Mouse (Mus musculus) activated CD4-positive, CD25-positive, alpha-beta regulatory T cell (primary cell): ENCODE data around the gene Ttpal. TPM values are rescaled to one million over a fixed set of nuclear protein-coding genes. Genes with fewer than 3 reads are reported as not detected.

Source experiments
- polyA plus RNA-seq, 2 experiments: library from polyadenylated mRNA; unstranded; fragments of 100-300 nt; shearing (Covaris generic); gene quantifications; one replicate each; pipeline ENCODE4 v1.2.1; 2017

Ttpal gene
- polyA plus RNA-seq: 10 to 100 TPM; 38.6 to 57.7 TPM

DNA sequence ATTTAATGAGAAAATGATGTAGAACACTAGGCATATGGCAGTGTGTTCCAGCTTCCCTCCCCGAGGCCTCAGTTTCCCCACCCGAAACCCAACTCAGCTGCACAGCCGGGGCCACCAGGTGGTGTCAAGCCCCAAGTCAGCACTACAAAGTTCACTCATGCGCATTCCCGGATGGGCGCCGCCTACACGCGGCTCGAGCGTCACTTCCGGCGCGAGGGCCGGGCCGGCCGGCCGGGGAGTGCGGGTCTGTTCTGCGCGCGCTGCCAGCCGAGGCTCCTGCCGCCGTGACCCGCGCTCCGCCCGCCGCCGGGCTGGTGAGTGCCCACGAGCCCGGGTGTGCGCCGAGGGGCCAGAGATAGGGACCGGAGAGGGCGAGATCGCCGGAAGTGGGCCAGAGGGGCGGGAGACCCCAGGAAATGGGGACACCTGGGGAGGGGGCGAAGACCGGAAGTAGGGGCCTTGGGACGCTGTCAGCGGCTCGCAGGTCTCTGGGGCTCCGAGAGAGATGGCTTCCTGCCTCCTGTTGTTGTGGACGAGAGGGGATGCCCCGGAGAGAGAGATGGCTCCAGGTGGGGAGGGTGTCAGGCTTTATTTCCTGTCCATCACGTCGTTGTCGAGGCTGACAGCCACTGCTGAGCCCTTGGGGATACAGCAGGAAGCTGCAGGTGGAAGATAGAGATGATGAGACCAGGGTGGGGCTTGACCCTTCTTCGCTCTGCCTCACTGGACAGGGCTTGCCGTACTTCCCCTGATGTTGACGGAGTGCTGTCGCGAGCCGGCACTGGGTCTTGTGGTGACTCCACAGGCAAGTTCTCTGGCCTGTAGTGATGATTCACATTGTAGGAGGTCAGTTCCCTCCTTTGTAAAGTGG lies at the start of gene Ttpal:
Gene Ttpal, plus strand, starts transcription at position 214 of the 871 bp plus-strand sequence.

DNA sequence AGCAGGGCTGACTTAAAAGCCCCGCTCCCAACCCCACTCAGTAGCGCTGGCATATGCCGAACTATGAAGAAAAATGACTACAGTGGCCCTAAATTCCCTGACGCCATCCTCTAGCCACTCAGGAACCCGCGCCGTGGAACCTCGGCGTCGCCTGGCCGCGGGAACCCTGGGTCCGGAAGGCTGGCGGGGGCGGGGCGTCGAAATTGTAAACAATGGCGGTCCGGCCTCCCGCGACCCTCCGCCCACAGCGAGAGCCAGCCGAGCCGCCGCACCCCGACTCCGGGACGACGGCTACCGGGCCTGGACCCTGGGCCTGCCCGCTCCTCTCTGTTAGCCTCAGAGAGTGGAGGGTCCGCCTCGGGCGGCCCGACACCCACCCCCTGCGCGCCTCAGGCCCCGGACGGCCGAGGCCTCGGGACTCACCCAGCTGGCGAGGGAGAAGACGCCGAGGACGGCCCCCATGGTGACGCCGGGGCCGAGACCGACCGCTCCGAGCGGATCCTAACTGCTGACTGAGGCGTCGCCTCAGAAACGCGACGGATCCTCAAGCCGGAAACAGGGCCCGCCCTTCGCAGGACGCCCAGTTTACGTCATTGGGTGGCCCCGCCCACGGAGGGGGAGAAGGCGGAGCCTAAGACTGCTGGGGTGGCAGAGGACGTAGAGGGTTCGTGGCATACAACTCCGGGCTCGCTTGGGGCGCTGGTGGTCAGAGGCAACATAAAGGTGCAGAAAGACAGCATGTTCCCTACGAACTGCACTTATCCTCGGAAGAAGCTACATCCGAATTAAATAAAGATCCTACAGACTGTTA lies 42.7 kb downstream of the Ttpal start, which contains the start of gene Serinc3:
Gene Serinc3, minus strand, starts transcription at position 557 of the 811 bp plus-strand sequence.

DNA sequence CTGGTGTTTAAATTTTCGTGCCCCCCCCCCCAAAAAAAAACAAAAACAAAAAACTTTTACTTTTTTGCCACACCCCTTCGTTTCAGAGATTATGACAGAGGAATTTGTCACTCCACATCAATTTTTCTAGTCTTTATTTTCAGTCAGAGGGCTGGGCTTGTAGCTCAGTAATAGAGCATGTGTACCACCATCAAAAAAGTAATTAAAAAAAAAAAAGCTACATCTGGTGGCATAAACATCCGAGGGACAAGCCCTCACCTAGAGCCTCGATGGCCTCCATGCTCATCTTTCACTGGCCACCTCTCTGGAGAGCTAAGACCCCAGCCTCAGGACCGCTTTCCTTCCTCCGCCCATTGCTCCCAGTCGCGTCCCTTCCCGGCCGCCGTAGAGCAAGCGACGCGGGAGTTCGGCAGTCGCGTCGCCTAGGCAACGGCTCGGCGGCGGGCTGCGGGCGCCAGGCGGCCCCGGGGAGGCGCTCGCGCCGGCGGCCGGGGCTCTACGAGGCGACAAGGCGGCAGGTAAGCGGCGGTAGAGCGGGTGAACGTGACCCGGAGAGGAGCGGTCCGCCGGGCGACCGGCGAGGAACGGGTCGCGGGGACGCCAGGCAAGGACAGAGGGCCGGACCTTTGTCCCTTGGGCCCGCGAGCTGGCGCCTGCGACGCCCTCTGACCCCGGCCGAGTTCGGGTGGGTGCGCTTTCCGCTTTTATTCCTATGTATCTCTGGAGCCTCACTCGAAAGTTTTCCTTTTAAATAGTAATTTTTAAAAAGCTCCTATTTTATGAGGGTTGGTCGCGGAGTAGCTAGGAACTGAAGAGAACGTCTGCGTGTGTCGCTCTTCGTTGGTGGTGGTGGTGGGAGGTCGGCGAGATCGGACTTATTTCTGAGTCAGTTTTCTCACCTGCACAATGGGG lies 56.1 kb downstream of the Ttpal start, which contains the start of gene Pkig:
Gene Pkig, plus strand, starts transcription at position 412 of the 912 bp plus-strand sequence.

Other genes starting within 250 kb of the Ttpal start
- not detected for gene Jph2, start 204.3 kb upstream of the Ttpal start, polyA plus RNA-seq
- gene Oser1, start 177.6 kb upstream of the Ttpal start, polyA plus RNA-seq: 10 to 100 TPM; 87.2 to 88.6 TPM
- gene Gdap1l1, start 163.8 kb upstream of the Ttpal start, polyA plus RNA-seq: not detected
- gene Fitm2, start 129.7 kb upstream of the Ttpal start, polyA plus RNA-seq: 1 to 10 TPM; 2.4 to 3.6 TPM
- not detected for gene R3hdml, start 110.0 kb upstream of the Ttpal start, polyA plus RNA-seq
- not detected for gene Hnf4a, start 95.5 kb upstream of the Ttpal start, polyA plus RNA-seq
- 1,000 to 10,000 TPM in 1 of 2 experiments, 100 to 1,000 TPM in 1; 598 to 1,017 TPM for gene Serinc3, start 42.8 kb downstream of the Ttpal start, polyA plus RNA-seq
- 1 to 10 TPM; 7.0 to 7.4 TPM for gene Pkig, start 56.1 kb downstream of the Ttpal start, polyA plus RNA-seq
- 10 to 100 TPM; 12.5 to 13.2 TPM for gene Ada, start 147.9 kb downstream of the Ttpal start, polyA plus RNA-seq
- gene Ccn5, start 218.5 kb downstream of the Ttpal start, polyA plus RNA-seq: not detected